Mouse (Mus musculus): ENCODE results near the gene Tmem131. TPM values are rescaled to one million over a fixed set of nuclear protein-coding genes. Genes with fewer than 3 reads are reported as not detected.

The Tmem131 gene
- polyA plus RNA-seq (2015; fragmentation: Nextera tagmentation; extraction: Ambion mirVana) = 6.1 and 6.8 TPM in 2 replicates

DNA sequence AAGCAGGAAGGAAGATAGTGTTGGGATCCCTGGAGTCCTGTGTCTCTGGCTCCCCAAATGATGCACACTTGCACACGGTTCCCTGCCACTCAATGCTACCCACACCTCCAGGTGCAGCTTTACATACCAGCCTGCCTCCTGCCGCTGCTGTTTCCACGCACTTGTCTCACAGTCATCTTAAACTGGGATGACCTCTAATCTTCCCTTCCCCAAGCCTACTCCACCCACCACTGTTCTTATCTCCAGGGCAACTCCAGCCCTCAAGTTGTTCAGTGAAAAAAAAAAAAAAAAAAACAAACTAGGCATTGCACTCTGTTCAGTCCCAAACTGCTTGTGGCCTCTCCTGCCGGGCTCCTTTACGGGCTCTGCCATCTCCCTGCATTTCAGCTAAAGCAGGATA lies at the start of gene Tmem131:
Gene Tmem131 (minus strand): TSS at position 14 of the 400 bp plus-strand sequence.
- H3K27me3 ChIP-seq (ENCODE audit: control insufficient read depth, insufficient read depth, low read length) = no peaks in the 10 kb centered on the region
- H3K27ac ChIP-seq (replicated peaks) = no peak within 1 kb of the TSS
- 66% methylated on average over 5 of the region's 5 CpGs for WGBS
- no peaks in the 10 kb centered on the region for H3K9me3 ChIP-seq (ENCODE audit: control insufficient read depth, low read length)
- H3K36me3 ChIP-seq (ENCODE audit: control insufficient read depth, insufficient read depth, low read length) = no peaks in the 10 kb centered on the region
- no peak within 1 kb of the TSS for H3K9ac ChIP-seq (ENCODE audit: low read length)
- no peak within 1 kb of the TSS for H3K4me3 ChIP-seq (ENCODE audit: low read depth, low read length)
- no peaks in the 10 kb centered on the region for H3K4me1 ChIP-seq (replicated peaks; ENCODE audit: control insufficient read depth, insufficient read depth)
- DNase-seq (ENCODE audit: low spot score) = no peak
- no peak within 1 kb of the TSS for H3K4me2 ChIP-seq (replicated peaks; ENCODE audit: low read depth)
- no peak for TF ChIP-seq CTCF (IDR thresholded peaks at IDR 0.05; ENCODE audit: low read depth)
- TF ChIP-seq EP300 (optimal IDR thresholded peaks at IDR 0.05) = no peak
- ATAC-seq (ENCODE audit: low FRiP score, low TSS enrichment) = no peak

DNA sequence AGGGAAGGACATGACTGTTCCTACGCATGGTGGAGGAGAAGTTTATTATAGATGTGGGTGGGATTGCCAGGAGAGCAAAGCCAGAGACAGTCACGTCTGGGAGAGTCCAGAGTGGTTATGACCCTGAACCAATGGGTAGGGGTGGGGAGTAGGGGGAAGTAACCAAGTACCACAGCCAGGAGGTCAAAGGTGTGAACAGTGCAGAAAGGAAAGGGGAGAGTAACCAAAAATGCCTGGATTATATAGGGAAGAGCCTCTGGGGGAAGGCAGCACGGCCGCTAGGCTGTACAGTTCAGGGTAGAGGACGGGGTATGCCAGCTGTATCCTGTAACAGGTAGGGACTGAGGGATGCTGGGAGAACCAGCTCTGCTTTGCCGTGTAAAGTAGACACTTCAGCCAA lies 45.1 kb upstream of the Tmem131 start:
- Histone ChIP-seq H3K9ac (ENCODE audit: low read length) (no peak overlapping the region), H3K36me3 (ENCODE audit: control insufficient read depth, insufficient read depth, low read length) (no peaks in the 10 kb centered on the region), H3K9me3 (ENCODE audit: control insufficient read depth, low read length) (no peaks in the 10 kb centered on the region), H3K27me3 (ENCODE audit: control insufficient read depth, insufficient read depth, low read length) (no peaks in the 10 kb centered on the region), H3K4me1 (replicated peaks; ENCODE audit: control insufficient read depth, insufficient read depth) (no peaks in the 10 kb centered on the region), H3K4me2 (replicated peaks; ENCODE audit: low read depth) (no peak overlapping the region), H3K4me3 (ENCODE audit: low read depth, low read length) (no peak overlapping the region), H3K27ac (replicated peaks) (no peak overlapping the region)
- DNase-seq (ENCODE audit: low spot score) (no peak), ATAC-seq (ENCODE audit: low FRiP score, low TSS enrichment) (no peak)
- no peak for TF ChIP-seq CTCF (IDR thresholded peaks at IDR 0.05; ENCODE audit: low read depth)
- no peak for TF ChIP-seq EP300 (optimal IDR thresholded peaks at IDR 0.05)
- WGBS = 49% methylated on average over 6 of the region's 6 CpGs

DNA sequence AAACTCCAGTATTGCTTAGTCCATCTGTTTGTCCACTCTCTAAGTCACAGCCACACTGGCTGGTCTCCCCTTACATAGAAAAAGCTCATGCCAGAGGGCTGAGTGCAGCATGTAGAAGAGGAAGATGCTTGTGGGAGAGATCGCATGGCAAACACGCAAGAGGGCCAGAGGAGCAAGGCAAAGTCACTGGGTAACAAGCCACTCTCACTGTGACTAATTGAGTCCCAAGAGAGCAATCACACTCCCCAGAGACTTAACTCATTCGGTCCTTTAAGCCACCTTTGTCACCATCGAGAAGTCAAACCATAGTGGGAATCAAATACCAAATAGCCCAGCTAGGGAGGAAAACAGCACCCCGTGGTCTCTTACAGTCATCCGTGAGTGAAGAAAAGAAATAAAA lies 44.7 kb upstream of the Tmem131 start:
- H3K36me3 ChIP-seq (ENCODE audit: control insufficient read depth, insufficient read depth, low read length) = no peaks in the 10 kb centered on the region
- no peak overlapping the region for H3K9ac ChIP-seq (ENCODE audit: low read length)
- DNase-seq (ENCODE audit: low spot score) (no peak), ATAC-seq (ENCODE audit: low FRiP score, low TSS enrichment) (no peak)
- H3K4me2 ChIP-seq (replicated peaks; ENCODE audit: low read depth) = no peak overlapping the region
- no peaks in the 10 kb centered on the region for H3K9me3 ChIP-seq (ENCODE audit: control insufficient read depth, low read length)
- 81% methylated on average over 6 of the region's 6 CpGs for WGBS
- no peak overlapping the region for H3K4me3 ChIP-seq (ENCODE audit: low read depth, low read length)
- no peaks in the 10 kb centered on the region for H3K27me3 ChIP-seq (ENCODE audit: control insufficient read depth, insufficient read depth, low read length)
- TF ChIP-seq CTCF (IDR thresholded peaks at IDR 0.05; ENCODE audit: low read depth) (no peak), EP300 (optimal IDR thresholded peaks at IDR 0.05) (no peak)
- H3K4me1 ChIP-seq (replicated peaks; ENCODE audit: control insufficient read depth, insufficient read depth) = no peaks in the 10 kb centered on the region
- no peak overlapping the region for H3K27ac ChIP-seq (replicated peaks)

DNA sequence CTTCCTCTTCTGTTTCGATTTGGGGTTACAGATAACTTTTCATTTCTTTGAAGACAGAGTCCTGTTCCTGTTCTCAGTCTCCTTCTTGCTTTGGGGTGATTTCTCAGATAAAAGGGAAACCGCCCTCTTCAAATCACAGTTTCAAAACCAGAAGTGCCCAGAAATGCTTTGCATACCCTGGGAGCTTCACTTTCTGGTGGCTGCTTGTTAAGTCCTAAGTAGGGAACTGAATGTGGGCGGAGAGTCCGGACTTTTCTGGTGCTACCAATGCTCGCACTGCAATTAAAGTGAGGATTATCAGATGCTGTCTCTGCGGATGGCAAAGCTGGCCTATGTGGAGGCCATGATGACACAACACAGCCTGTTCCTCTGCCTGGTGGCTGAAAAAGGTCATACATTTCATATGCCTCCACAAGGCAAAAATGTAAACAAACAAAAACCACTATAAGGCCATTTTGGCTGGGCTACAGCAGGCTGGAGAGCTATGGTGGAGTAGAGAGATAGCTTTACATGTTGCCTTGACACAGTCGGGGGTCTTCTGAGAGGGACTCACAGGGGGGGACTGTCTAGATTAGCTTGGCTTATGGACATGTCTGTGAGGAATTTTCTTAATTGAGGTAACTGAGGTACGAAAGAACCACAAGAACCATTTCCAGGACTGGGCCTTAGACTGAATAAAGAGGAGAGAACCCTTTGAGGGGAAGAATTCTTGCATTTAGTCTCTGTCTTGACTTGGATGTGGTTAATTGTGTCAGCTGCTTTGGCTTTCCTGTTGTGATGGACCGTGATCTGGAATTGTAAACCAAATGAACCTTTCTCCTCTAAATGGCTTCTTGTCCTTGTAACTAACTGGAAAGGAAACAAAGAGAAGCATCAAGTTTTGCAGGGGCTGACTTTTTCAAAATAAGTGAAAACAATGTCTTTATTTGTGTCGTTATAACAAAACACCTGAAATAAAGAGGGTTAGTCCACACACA lies 44.0 kb upstream of the Tmem131 start:
- Histone ChIP-seq H3K4me2 (replicated peaks; ENCODE audit: low read depth) (no peak overlapping the region), H3K4me1 (replicated peaks; ENCODE audit: control insufficient read depth, insufficient read depth) (no peaks in the 10 kb centered on the region), H3K36me3 (ENCODE audit: control insufficient read depth, insufficient read depth, low read length) (no peaks in the 10 kb centered on the region), H3K4me3 (ENCODE audit: low read depth, low read length) (no peak overlapping the region), H3K27me3 (ENCODE audit: control insufficient read depth, insufficient read depth, low read length) (no peaks in the 10 kb centered on the region), H3K9ac (ENCODE audit: low read length) (no peak overlapping the region), H3K27ac (replicated peaks) (no peak overlapping the region), H3K9me3 (ENCODE audit: control insufficient read depth, low read length) (no peaks in the 10 kb centered on the region)
- ATAC-seq (ENCODE audit: low FRiP score, low TSS enrichment) (no peak), DNase-seq (ENCODE audit: low spot score) (no peak)
- no peak for TF ChIP-seq EP300 (optimal IDR thresholded peaks at IDR 0.05)
- no peak for TF ChIP-seq CTCF (IDR thresholded peaks at IDR 0.05; ENCODE audit: low read depth)
- WGBS = 68% methylated on average over 10 of the region's 10 CpGs

DNA sequence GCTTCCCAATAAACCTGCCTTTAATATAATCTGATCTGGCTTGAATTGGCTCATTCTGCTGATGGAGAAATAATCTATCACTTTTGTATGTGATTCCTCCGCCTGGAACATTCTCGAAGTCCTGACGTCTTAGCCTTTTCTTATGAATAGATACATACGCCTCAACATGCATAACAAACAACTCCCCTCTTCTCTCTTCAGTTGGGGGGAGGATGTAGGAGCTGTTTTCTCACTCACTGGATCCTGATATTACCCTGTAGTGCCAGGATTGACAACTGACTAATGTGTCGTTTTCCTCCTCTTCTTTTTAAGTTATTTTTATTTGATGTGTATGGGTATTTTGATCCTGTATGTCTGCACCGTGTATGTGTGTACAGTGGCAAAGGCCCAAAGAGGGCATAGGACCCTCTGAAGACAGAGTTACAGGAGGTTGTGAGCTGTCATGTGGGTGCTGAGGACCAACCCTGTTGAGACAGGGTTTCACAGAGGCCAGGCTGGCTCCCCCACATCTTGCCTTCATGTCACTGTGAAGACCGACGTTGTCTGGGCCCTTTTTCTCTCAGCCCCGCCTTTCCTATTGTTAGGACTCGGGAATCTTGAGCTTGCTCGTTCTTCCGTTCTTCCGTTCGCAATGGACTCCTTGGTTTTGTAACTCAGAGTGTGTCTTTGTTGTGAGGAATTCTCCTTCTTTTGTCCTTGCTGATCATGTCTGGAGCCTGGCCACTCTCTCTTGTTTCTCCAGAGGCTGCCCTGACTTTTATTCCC lies 43.1 kb upstream of the Tmem131 start:
- DNase-seq (ENCODE audit: low spot score) (no peak), ATAC-seq (ENCODE audit: low FRiP score, low TSS enrichment) (no peak)
- no peak overlapping the region for H3K9ac ChIP-seq (ENCODE audit: low read length)
- H3K27ac ChIP-seq (replicated peaks) = no peak overlapping the region
- no peaks in the 10 kb centered on the region for H3K27me3 ChIP-seq (ENCODE audit: control insufficient read depth, insufficient read depth, low read length)
- no peaks in the 10 kb centered on the region for H3K9me3 ChIP-seq (ENCODE audit: control insufficient read depth, low read length)
- H3K4me3 ChIP-seq (ENCODE audit: low read depth, low read length) = no peak overlapping the region
- H3K36me3 ChIP-seq (ENCODE audit: control insufficient read depth, insufficient read depth, low read length) = no peaks in the 10 kb centered on the region
- no peak overlapping the region for H3K4me2 ChIP-seq (replicated peaks; ENCODE audit: low read depth)
- no peaks in the 10 kb centered on the region for H3K4me1 ChIP-seq (replicated peaks; ENCODE audit: control insufficient read depth, insufficient read depth)
- WGBS = 57% methylated on average over 14 of the region's 14 CpGs
- no peak for TF ChIP-seq EP300 (optimal IDR thresholded peaks at IDR 0.05)
- no peak for TF ChIP-seq CTCF (IDR thresholded peaks at IDR 0.05; ENCODE audit: low read depth)

Data from stomach, postnatal 0 days (tissue).